Mouse (Mus musculus) embryonic fibroblast, embryonic 13.5 days (primary cell): ENCODE results near the gene Gm9376. TPM values are rescaled to one million over a fixed set of nuclear protein-coding genes. Genes with fewer than 3 reads are reported as not detected.

Source experiments
- H3K27ac ChIP-seq: 2 replicates; pipeline ENCODE4 v1.5.1; 2012; ENCODE audit warnings: low read length, control low read depth, inconsistent platforms; ENCODE audit not compliant: insufficient read depth
- H3K4me1 ChIP-seq: 2 replicates; pipeline ENCODE4 v1.6.1; 2011; ENCODE audit warnings: low read length; ENCODE audit not compliant: control insufficient read depth, insufficient read depth
- H3K4me3 ChIP-seq: 2 replicates; pipeline ENCODE4 v1.5.1; 2011; ENCODE audit warnings: mild to moderate bottlenecking, control low read depth, low read length; ENCODE audit not compliant: insufficient read depth
- CTCF ChIP-seq: IDR thresholded peaks from 2 replicates; pipeline ENCODE4 v1.5.1; 2011; ENCODE audit warnings: mild to moderate bottlenecking, control low read depth, low read length, moderate library complexity, borderline replicate concordance; ENCODE audit not compliant: insufficient read depth
- POLR2A ChIP-seq: IDR thresholded peaks from 2 replicates; pipeline ENCODE4 v1.6.1; 2011; ENCODE audit warnings: low read depth, mild to moderate bottlenecking, control low read depth, low read length, moderate library complexity
- polyA plus RNA-seq: library from polyadenylated mRNA; stranded (reverse); fragments of >200 nt; gene quantifications from 2 replicates; pipeline ENCODE4 v1.2.4, GENCODE M21; 2011; ENCODE audit warnings: low read depth; ENCODE audit not compliant: missing spikeins, insufficient read length

The Gm9376 gene
- polyA plus RNA-seq, 1 experiment, result not detected

GRCm38 (mm10) chr14:118312664-118313063 is 45.9 kb downstream of the Gm9376 start:
- H3K4me3 ChIP-seq, result no peak overlapping the region
- H3K4me1 ChIP-seq, result no peaks in the 10 kb centered on the region
- no peak for TF ChIP-seq CTCF
- no peak for TF ChIP-seq POLR2A
- H3K27ac ChIP-seq, result no peak overlapping the region

DNA sequence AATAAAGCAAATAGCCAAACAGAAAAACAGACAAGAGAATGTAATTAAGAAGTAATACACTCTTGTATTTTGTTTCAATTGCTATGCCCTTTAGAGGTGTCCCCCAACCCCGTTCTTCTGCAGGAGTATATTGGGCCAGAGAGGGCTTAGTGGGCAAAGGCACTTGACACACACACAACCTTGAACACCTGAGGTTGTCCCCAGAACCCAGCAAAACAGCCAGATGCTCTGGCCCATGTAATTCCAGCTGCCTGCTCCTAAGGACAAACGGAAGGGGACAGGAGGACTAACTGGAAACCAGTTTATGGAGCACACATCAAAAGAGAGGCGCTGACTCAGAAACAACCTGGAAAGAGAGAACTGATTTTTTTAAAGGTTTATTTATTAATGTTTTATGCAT is 47.2 kb downstream of the Gm9376 start:
- Histone ChIP-seq H3K4me1 (no peaks in the 10 kb centered on the region), H3K4me3 (no peak overlapping the region), H3K27ac (no peak overlapping the region)
- no peak for TF ChIP-seq CTCF

GRCm38 (mm10) chr14:118317260-118317659 is 50.5 kb downstream of the Gm9376 start:
- Histone ChIP-seq H3K4me3 (no peak overlapping the region), H3K27ac (no peak overlapping the region), H3K4me1 (no peaks in the 10 kb centered on the region)
- TF ChIP-seq POLR2A (no peak), CTCF (no peak)

Other genes with a start within 250 kb of the Gm9376 start
- gene Dct, start 214.7 kb upstream of the Gm9376 start, polyA plus RNA-seq, result not detected in 2 replicates
- 38.8 TPM in 2 replicates for gene Tgds, start 134.2 kb upstream of the Gm9376 start, polyA plus RNA-seq
- gene Gpr180, start 129.8 kb upstream of the Gm9376 start, polyA plus RNA-seq, result 36.4 and 38.2 TPM in 2 replicates
- 0.14 TPM in 1 of 2 replicates, not detected in the other for gene Sox21, start 29.9 kb upstream of the Gm9376 start, polyA plus RNA-seq